Comparison of ENCODE assay signal across 8 mouse cellular contexts in the genomic region with DNA sequence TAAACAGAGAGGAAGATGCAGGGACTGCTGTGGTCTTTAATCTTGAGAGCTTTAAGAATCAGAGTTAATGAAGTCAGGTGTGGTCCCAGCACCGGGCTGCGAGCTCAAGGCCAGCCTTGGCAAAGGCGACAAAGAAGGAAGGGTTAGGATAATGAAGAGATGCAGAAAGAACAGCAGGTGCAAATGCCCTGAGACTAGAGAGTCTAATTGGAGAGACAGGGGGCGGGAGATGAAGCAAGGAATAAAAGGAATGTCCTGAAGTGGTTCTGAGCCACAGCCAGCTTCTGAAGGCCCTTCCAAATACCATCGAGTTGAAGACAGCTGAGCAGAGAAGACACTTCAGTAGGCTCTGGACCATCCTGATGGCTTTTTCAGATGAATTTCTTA. TPM values are rescaled to one million over a fixed set of nuclear protein-coding genes. Genes with fewer than 3 reads are reported as not detected.
A peak's percentile ranks its signal among the peaks of the same experiment; 100 is the strongest.
DNase-seq lines count a peak whose midpoint lies in the region; ATAC-seq and TF ChIP-seq lines count a peak whose summit lies in the region.

No protein-coding gene starts in this region.

- ATAC-seq in forebrain, embryonic 12.5 days (ENCODE audit: low FRiP score): no peak
- ATAC-seq in liver, embryonic 15.5 days (ENCODE audit: insufficient read depth): no peak

- no peaks in the 10 kb centered on the region; the same call in 1 of the 2 replicates for H3K79me2 ChIP-seq in CH12.LX (replicated peaks; ENCODE audit: control insufficient read depth, extremely low read depth, insufficient read depth, poor library complexity, severe bottlenecking)

- peaks cover 40% of the 10 kb centered on the region for H3K36me3 ChIP-seq in heart, embryonic 10.5 days
- H3K36me3 ChIP-seq in CH12.LX (replicated peaks in 1 of 2; ENCODE audit: control insufficient read depth in 1 of 2, insufficient read depth in 1 of 2, low read length in 1 of 2): peaks cover 23 to 54% of the 10 kb centered on the region in 2 experiments
- H3K36me3 ChIP-seq in forebrain, embryonic 12.5 days (replicated peaks): peaks cover 37% of the 10 kb centered on the region
- H3K36me3 ChIP-seq in liver, embryonic 15.5 days (replicated peaks): peaks cover 55% of the 10 kb centered on the region

- intact Hi-C loops in heart, postnatal 36 days (cut with DNase I): no loop called here

- no peak for TF ChIP-seq RAD21 in CH12.LX (IDR thresholded peaks at IDR 0.05; ENCODE audit: low read depth, low read length)

- in situ Hi-C loops in CH12.LX (cut with MboI; ENCODE audit: low pct_ligation_motif_present, low pct_unique_long_range_greater_than_20kb, low sequenced_read_pairs): no loop called here

- TF ChIP-seq CTCF in CH12.LX (conservative IDR thresholded peaks at IDR 0.05 in 1 of 2, IDR thresholded peaks at IDR 0.05 in 1 of 2; ENCODE audit: low read depth in 2 of 2, low read length in 2 of 2): no peak

- peaks cover 43% of the 10 kb centered on the region for H3K4me1 ChIP-seq in heart, embryonic 10.5 days
- peaks cover 15 to 52% of the 10 kb centered on the region in 2 experiments for H3K4me1 ChIP-seq in CH12.LX (ENCODE audit: control insufficient read depth in 1 of 2, insufficient read depth in 2 of 2)
- peaks cover 38% of the 10 kb centered on the region for H3K4me1 ChIP-seq in forebrain, embryonic 12.5 days
- H3K4me1 ChIP-seq in liver, embryonic 15.5 days (replicated peaks): peaks cover 76% of the 10 kb centered on the region

- dilution Hi-C loops in CH12.LX (cut with MboI; ENCODE audit: extremely low pct_ligation_motif_present, extremely low pct_unique_long_range_greater_than_20kb, low sequenced_read_pairs): no loop called here

- H3K4me3 ChIP-seq in heart, embryonic 10.5 days: peak overlapping the region; percentile 82
- H3K4me3 ChIP-seq in CH12.LX (replicated peaks in 1 of 3; ENCODE audit: low read depth in 2 of 3, low read length in 2 of 3, poor library complexity in 1 of 3): peak overlapping the region; percentile 61 to 78 (median 68)
- peak overlapping the region; percentile 68 for H3K4me3 ChIP-seq in forebrain, embryonic 12.5 days (replicated peaks)
- H3K4me3 ChIP-seq in liver, embryonic 15.5 days (replicated peaks): peak overlapping the region; percentile 85

- TF ChIP-seq EP300 in CH12.LX (IDR thresholded peaks at IDR 0.05; ENCODE audit: low read length): no peak

- WGBS in heart, embryonic 10.5 days: 22% methylated on average over 5 of the region's 5 CpGs
- WGBS in forebrain, embryonic 12.5 days: 6% methylated on average over 5 of the region's 5 CpGs
- WGBS in liver, embryonic 15.5 days (ENCODE audit: insufficient replicate concordance): 14% methylated on average over 5 of the region's 5 CpGs

- H3K4me2 ChIP-seq in CH12.LX (ENCODE audit: insufficient read depth, low read depth, poor library complexity, severe bottlenecking): peak overlapping the region; percentile 85
- H3K4me2 ChIP-seq in forebrain, embryonic 12.5 days: peak overlapping the region; percentile 91
- peak overlapping the region; percentile 100 for H3K4me2 ChIP-seq in liver, embryonic 15.5 days

- H3K27ac ChIP-seq in heart, embryonic 10.5 days: peak overlapping the region; percentile 93
- no peak overlapping the region for H3K27ac ChIP-seq in CH12.LX (ENCODE audit: insufficient read depth, low read depth)
- H3K27ac ChIP-seq in forebrain, embryonic 12.5 days: peak overlapping the region; percentile 95
- peak overlapping the region; percentile 90 for H3K27ac ChIP-seq in liver, embryonic 15.5 days (replicated peaks)

- peak overlapping the region; percentile 80 for H3K9ac ChIP-seq in CH12.LX (ENCODE audit: insufficient read depth, low read depth)
- peak overlapping the region; percentile 86 for H3K9ac ChIP-seq in forebrain, embryonic 12.5 days
- peak overlapping the region; percentile 90 for H3K9ac ChIP-seq in liver, embryonic 15.5 days

- DNase-seq in heart, embryonic 10.5 days (ENCODE audit: low spot score): no peak
- DNase-seq in heart, postnatal 36 days: no peak
- DNase-seq in CH12.LX (ENCODE audit: extremely low read depth) (no peak), adipocyte (ENCODE audit: low spot score) (no peak)
- no peak for DNase-seq in layer of hippocampus, postnatal 10 days (ENCODE audit: low spot score in 2 of 2)
- DNase-seq in thymus, postnatal 0 days (ENCODE audit: low spot score): no peak

- no peak for TF ChIP-seq POLR2A in CH12.LX (IDR thresholded peaks at IDR 0.05; ENCODE audit: low read depth, low read length)

- H3K27me3 ChIP-seq in heart, embryonic 10.5 days (ENCODE audit: insufficient read depth, poor library complexity, severe bottlenecking): no peaks in the 10 kb centered on the region
- H3K27me3 ChIP-seq in CH12.LX (replicated peaks): no peaks in the 10 kb centered on the region
- H3K27me3 ChIP-seq in forebrain, embryonic 12.5 days: no peaks in the 10 kb centered on the region
- H3K27me3 ChIP-seq in liver, embryonic 15.5 days: no peaks in the 10 kb centered on the region

- no peaks in the 10 kb centered on the region for H3K9me3 ChIP-seq in heart, embryonic 10.5 days
- H3K9me3 ChIP-seq in CH12.LX (replicated peaks; ENCODE audit: low read length): no peaks in the 10 kb centered on the region
- H3K9me3 ChIP-seq in forebrain, embryonic 12.5 days: no peaks in the 10 kb centered on the region
- H3K9me3 ChIP-seq in liver, embryonic 15.5 days (replicated peaks): no peaks in the 10 kb centered on the region

TF ChIP-seq in CH12.LX, 34 proteins besides CTCF, POLR2A, EP300 and RAD21 (continues in another document):
- no peak for TF ChIP-seq NELFE (IDR thresholded peaks at IDR 0.05; ENCODE audit: low read depth, low read length)
- TF ChIP-seq ZC3H11A (IDR thresholded peaks at IDR 0.05; ENCODE audit: low read depth, low read length): no peak
- no peak for TF ChIP-seq ETS1 (conservative IDR thresholded peaks at IDR 0.05; ENCODE audit: low read depth, low read length)
- TF ChIP-seq KAT2A (IDR thresholded peaks at IDR 0.05; ENCODE audit: insufficient replicate concordance, low read length): no peak
- TF ChIP-seq HCFC1 (IDR thresholded peaks at IDR 0.05; ENCODE audit: low read depth, low read length): 0 out of 2 replicates have a peak, but pooled peaks have one; percentile 8
- no peak for TF ChIP-seq GABPA (IDR thresholded peaks at IDR 0.05; ENCODE audit: insufficient replicate concordance, low read depth, low read length)
- TF ChIP-seq SIN3A (IDR thresholded peaks at IDR 0.05; ENCODE audit: low read length): 0 out of 2 replicates have a peak, but pooled peaks have one; percentile 39
- TF ChIP-seq MAZ (IDR thresholded peaks at IDR 0.05; ENCODE audit: low read depth, low read length): no peak
- TF ChIP-seq CHD1 (IDR thresholded peaks at IDR 0.05; ENCODE audit: low read depth, low read length): no peak
- TF ChIP-seq PAX5 (IDR thresholded peaks at IDR 0.05; ENCODE audit: low read length): no peak
- no peak for TF ChIP-seq SMC3 (IDR thresholded peaks at IDR 0.05; ENCODE audit: low read depth, low read length)
- no peak for TF ChIP-seq CHD2 (IDR thresholded peaks at IDR 0.05; ENCODE audit: low read length)
- TF ChIP-seq ELF1 (IDR thresholded peaks at IDR 0.05; ENCODE audit: low read depth, low read length): no peak

RNA-seq across cellular contexts. Expression of a gene that starts 0.7 kb away (rescaled TPM):
- polyA plus RNA-seq in heart, embryonic 10.5 days (2016; fragmentation: Nextera tagmentation; extraction: Ambion mirVana): 14.6 and 16.5 TPM in 2 replicates
- total RNA-seq in heart, postnatal 36 days (2021): 1 to 10 TPM; 3.9 to 5.0 TPM
- total RNA-seq in CH12.LX (2012; rRNA removed): 37.7 and 39.0 TPM in 2 replicates
- 33.6 and 33.7 TPM in 2 replicates for total RNA-seq in CH12.LX (2014; rRNA removed)
- 20.9 and 21.6 TPM in 2 replicates for polyA plus RNA-seq in CH12.LX (2012; ENCODE audit: insufficient read length, low read depth)
- polyA plus RNA-seq in forebrain, embryonic 12.5 days (2016; fragmentation: Nextera tagmentation; extraction: Ambion mirVana): 20.6 and 21.2 TPM in 2 replicates
- 14.9 and 16.3 TPM in 2 replicates for polyA plus RNA-seq in liver, embryonic 15.5 days (2015; fragmentation: Nextera tagmentation; extraction: Ambion mirVana)
- total RNA-seq in layer of hippocampus, postnatal 10 days (2021): 10 to 100 TPM; 16.6 to 22.4 TPM
- polyA plus RNA-seq in thymus, postnatal 0 days (2015; fragmentation: Nextera tagmentation; extraction: Ambion mirVana): 10.2 TPM in 2 replicates

RNA-seq across cellular contexts. Expression of a gene that starts 4.9 kb away (rescaled TPM):
- 72.0 and 81.4 TPM in 2 replicates for polyA plus RNA-seq in heart, embryonic 10.5 days (2016; fragmentation: Nextera tagmentation; extraction: Ambion mirVana)
- total RNA-seq in heart, postnatal 36 days (2021): 10 to 100 TPM; 63.5 to 64.3 TPM
- total RNA-seq in CH12.LX (2012; rRNA removed) (10.1 and 14.7 TPM in 2 replicates), CH12.LX (2014; rRNA removed) (4.3 and 5.2 TPM in 2 replicates)
- polyA plus RNA-seq in CH12.LX (2012; ENCODE audit: insufficient read length, low read depth): 13.1 and 13.4 TPM in 2 replicates
- polyA plus RNA-seq in forebrain, embryonic 12.5 days (2016; fragmentation: Nextera tagmentation; extraction: Ambion mirVana): 68.5 and 69.2 TPM in 2 replicates
- 25.1 and 27.3 TPM in 2 replicates for polyA plus RNA-seq in liver, embryonic 15.5 days (2015; fragmentation: Nextera tagmentation; extraction: Ambion mirVana)
- 100 to 1,000 TPM; 143 to 145 TPM for total RNA-seq in layer of hippocampus, postnatal 10 days (2021)
- polyA plus RNA-seq in thymus, postnatal 0 days (2015; fragmentation: Nextera tagmentation; extraction: Ambion mirVana): 50.3 and 55.3 TPM in 2 replicates

RNA-seq across cellular contexts. Expression of a gene that starts 47.4 kb away (rescaled TPM):
- 30.7 and 35.6 TPM in 2 replicates for polyA plus RNA-seq in heart, embryonic 10.5 days (2016; fragmentation: Nextera tagmentation; extraction: Ambion mirVana)
- total RNA-seq in heart, postnatal 36 days (2021): 10 to 100 TPM; 26.2 to 28.4 TPM
- total RNA-seq in CH12.LX (2012; rRNA removed): 40.5 and 41.5 TPM in 2 replicates
- total RNA-seq in CH12.LX (2014; rRNA removed): 41.5 and 43.2 TPM in 2 replicates
- polyA plus RNA-seq in CH12.LX (2012; ENCODE audit: insufficient read length, low read depth): 37.8 and 39.1 TPM in 2 replicates
- 33.1 and 35.5 TPM in 2 replicates for polyA plus RNA-seq in forebrain, embryonic 12.5 days (2016; fragmentation: Nextera tagmentation; extraction: Ambion mirVana)
- polyA plus RNA-seq in liver, embryonic 15.5 days (2015; fragmentation: Nextera tagmentation; extraction: Ambion mirVana): 13.8 and 13.9 TPM in 2 replicates
- 10 to 100 TPM; 19.0 to 20.1 TPM for total RNA-seq in layer of hippocampus, postnatal 10 days (2021)
- 22.4 and 24.5 TPM in 2 replicates for polyA plus RNA-seq in thymus, postnatal 0 days (2015; fragmentation: Nextera tagmentation; extraction: Ambion mirVana)

RNA-seq across cellular contexts. Expression of a gene that starts 50.2 kb away (rescaled TPM):
- 13.2 and 20.0 TPM in 2 replicates for polyA plus RNA-seq in heart, embryonic 10.5 days (2016; fragmentation: Nextera tagmentation; extraction: Ambion mirVana)
- 10 to 100 TPM; 23.2 to 31.5 TPM for total RNA-seq in heart, postnatal 36 days (2021)
- total RNA-seq in CH12.LX (2012; rRNA removed) (28.4 and 30.5 TPM in 2 replicates), CH12.LX (2014; rRNA removed) (10.7 and 12.2 TPM in 2 replicates)
- polyA plus RNA-seq in CH12.LX (2012; ENCODE audit: insufficient read length, low read depth): 59.7 and 61.8 TPM in 2 replicates
- polyA plus RNA-seq in forebrain, embryonic 12.5 days (2016; fragmentation: Nextera tagmentation; extraction: Ambion mirVana): 29.1 and 29.6 TPM in 2 replicates
- 5.5 and 8.5 TPM in 2 replicates for polyA plus RNA-seq in liver, embryonic 15.5 days (2015; fragmentation: Nextera tagmentation; extraction: Ambion mirVana)
- 10 to 100 TPM; 47.1 to 49.2 TPM for total RNA-seq in layer of hippocampus, postnatal 10 days (2021)
- polyA plus RNA-seq in thymus, postnatal 0 days (2015; fragmentation: Nextera tagmentation; extraction: Ambion mirVana): 15.1 and 18.4 TPM in 2 replicates
